Mouse (Mus musculus) megakaryocyte, adult 5-6 weeks (primary cell): ENCODE measurements at regions not wholly inside any gene's neighbourhood (a gene's known extent, or its start where the extent isn't known, plus 50 kb on each side); places are given as distances from the start of the nearest gene placed in this dataset.

Experiments
- ATAC-seq: 2 replicates; pipeline ENCODE4 v1.8.0; 2016; ENCODE audit warnings: mild to moderate bottlenecking, inconsistent platforms; ENCODE audit not compliant: poor library complexity, severe bottlenecking

DNA sequence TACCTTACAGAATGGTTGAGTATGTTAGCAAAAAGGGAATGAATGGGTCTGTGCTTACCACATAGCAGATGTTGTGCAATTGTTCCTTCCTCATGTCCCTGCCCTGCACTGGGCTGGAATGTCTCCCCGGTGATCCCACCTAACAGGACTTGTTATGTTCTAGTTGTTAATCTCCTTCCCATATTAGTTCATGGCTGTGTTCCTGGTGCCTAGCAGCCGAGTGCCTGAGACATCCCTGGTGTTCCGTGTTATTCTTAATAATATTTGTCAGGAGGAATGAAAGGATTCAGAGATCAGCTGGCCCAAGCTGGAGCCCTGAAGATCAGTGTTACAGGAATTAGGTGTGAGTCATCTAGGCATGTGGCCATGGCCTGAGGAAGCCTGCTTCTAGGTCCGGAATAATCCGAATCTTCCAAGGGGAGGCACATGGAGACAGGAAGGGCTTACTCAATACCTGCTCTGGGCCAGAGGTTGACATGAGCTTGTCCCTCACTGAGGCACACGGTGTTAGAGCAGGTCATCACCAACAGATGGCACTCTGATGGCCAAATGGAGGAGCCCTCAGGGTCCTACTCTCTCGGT, 171.2 kb downstream of the 4933412E24Rik start:
- peak; percentile 88 for ATAC-seq

DNA sequence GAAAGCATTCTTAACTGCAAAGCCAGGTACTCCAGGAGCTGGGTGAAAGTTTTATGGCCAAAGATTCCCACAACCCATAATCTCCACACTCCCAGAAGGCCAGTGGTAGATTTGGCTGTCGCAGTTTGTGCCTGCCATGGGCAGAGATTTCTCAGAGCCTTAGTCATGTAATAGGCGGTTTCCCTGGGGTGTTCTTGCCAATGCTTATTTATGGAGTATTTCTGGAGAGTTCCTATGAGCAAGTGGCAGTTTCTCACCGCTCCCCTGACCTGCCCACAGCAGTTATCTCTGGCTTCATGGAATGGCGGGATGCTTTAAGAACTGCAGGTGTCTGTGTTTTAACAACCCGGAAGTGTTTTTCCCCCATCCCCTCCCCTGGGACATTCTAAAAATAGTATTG, 179.8 kb downstream of the 4933412E24Rik start:
- ATAC-seq: no peak

DNA sequence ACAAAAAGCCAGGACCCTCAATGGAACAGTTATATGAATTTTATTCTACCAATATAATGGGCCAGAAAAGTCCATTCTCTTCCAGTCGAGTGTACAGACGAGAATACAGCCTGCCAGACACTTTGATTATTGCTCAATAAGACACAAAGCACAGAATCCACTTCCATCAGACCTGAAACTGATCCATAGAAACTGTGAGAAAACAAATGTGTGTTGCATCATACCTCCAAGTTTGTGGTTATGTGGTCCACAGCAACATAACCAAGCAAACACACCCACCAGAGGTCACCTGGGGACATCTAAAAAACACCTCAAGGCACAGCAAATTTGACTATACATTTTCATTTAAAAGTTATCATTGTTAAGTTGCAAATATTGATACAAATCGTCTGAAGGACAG, 183.2 kb downstream of the 4933412E24Rik start:
- ATAC-seq: no peak

DNA sequence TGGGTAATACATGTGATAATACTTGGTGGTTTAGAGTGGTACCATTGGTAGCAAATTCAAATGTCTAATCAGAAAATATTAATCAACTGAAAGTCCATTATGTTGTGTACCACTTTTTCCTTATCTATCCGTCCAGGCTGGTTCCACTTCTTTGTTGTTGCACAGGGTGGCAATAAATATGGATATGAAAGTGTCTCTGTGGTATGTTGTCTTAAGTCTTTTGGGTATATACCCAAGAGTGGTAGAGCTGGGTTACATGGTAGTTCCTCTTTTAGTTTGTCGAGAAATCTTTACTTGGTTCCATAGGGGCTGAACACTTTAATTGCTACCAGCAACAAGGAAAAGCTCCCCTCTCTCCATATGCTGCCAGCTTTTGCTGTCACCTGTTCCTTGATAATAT, 184.9 kb downstream of the 4933412E24Rik start:
- ATAC-seq: peak; percentile 71

DNA sequence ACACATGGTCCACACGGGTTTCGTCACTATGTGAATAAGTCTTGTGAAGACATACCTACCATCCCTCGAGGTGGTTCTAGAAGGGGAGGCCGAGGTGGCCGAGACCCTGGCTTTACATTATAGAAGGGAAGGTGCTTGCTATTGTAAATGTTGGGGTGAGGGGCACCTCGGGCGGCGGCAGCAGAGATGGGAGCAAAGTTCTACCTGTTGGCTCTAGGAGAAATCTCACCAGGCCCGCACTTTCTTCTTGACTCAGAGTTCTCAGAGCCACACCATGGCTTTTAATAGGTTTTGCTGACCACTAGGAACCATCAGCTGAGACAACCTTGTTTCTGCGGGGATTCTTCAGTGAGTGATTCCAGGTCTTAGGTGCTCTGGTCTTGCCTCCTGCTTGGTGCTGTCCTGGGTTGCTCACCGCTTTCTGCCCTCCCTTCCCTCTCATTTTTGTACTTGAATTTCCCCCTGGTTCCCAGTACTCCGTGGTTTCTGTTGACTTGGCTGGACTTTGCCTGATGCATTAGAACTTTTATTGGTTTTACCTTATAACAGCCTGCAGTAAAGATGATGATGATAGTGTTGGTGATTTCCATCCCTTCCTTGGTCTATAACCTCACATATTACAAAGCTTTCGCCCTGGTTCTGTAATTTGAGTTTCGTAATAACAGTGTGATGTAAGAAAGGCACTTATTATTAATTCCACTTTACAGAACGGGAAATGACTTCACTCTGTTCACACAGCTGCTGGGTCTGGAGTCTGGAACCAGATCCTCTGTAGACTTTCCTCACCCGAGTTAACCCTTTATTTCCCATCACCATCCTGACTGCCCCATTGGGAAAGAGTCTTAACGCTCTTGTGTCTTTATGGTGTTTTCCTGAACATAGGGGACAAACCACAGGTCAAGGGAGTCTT, 185.6 kb downstream of the 4933412E24Rik start:
- ATAC-seq: peak; percentile 81

DNA sequence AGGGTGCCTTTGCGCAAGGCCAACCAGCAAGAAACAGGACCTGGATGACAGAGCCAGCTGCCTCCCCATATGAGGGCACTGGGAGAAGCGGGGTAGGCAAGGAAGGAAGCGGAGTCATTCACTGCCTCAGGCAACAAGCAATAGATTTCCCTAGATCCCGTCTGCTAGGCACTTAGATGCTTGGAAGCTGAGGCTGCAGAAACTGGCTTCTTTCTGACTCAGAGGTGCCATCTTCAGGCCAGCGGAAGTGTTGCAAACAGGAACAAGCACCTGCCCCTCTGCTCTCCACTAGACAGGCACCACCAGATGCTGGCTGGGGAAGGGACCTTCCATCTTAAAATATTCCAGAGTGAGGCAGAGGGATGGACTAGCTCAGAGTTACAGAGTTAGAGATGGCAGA, 188.0 kb downstream of the 4933412E24Rik start:
- peak; percentile 70 for ATAC-seq

DNA sequence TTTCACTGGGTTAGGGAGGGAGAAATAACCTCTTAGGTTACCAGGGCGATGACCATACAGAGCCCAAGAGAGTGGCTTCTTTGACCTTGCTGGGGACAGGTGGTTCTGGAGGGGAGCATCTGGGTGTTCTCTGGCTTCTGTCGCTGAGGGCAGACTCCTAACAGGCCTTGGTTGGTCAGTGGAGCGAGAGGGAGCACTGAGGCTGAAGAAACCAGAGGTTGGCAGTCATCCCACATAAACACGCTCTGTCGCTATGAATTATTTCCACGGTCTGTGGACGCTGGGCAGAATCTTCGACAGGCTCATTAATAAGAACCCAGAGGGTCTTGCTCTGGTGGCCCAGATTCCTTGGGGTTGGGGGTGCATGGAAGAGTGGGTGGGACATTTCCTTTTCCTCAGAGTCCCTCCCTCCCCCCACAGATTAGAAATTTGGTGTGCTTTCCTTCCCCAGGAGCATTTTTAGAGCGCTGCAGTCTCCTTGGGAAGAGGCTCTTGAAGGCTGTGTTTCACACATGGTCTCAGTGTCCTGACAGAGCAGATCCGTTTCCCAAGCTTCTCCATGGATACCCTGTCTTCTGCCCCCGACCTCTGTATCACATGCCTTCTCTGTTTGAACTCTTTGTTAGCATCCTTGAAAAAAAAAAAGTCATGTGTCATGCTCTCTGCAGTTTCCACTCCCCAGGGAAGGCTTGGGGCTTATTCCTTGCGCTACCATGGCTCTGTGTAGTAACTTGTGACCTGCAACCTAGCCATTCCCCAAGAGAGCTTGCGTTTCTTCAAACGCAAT, 190.1 kb downstream of the 4933412E24Rik start:
- no peak for ATAC-seq

DNA sequence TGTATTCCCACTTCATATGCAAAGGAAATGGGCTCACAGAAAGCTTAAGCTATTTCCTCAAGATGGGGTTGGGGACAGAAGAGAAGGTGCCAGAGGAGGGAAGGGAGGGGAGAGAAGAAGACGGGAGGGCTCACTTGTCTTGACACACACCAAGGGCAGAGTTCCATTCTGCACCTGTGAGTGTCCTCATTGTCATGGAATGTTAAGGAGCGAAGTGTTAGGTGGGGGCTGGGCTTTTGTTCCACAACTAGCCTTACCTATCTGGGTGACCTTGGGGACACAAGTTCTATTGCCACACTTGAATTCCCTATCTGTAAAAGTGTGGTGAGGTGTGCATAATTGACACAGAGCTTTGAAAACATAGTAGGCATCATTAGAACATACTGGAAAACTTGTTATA, 192.5 kb downstream of the 4933412E24Rik start:
- no peak for ATAC-seq

DNA sequence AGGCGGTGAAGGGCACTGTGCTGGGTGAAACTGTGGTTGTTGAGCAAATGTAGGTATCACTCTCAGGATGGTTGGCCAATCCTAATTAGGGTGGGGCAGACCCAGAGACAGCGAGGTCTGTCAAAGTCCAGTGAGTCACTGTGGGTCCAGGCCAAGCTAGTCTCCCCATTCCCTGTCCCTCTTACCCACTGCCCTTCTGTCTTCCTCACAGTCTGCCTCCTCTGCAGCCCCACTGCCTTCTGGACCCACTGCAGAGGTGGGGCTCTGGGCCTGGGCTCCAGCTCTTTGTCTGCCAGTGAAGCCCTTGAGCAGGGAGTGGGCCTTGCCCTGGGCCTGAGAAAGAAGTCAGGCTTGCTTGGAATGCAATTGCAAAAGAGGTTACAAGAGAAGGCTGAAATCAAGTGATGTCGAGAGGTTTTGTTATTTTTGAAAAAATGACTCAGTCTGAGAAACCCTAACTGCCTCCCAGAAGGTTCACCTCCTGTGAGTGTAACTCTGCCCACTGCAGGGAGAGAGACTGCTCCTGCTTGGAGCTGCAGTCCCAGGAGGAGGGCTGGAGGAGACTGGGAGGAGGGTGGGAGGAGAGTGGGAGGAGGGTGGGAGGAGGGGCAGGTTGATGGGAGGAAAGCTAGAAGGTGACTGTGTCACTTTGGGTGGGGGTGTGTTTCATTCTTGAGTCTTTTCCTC, 193.3 kb downstream of the 4933412E24Rik start:
- peak; percentile 82 for ATAC-seq

DNA sequence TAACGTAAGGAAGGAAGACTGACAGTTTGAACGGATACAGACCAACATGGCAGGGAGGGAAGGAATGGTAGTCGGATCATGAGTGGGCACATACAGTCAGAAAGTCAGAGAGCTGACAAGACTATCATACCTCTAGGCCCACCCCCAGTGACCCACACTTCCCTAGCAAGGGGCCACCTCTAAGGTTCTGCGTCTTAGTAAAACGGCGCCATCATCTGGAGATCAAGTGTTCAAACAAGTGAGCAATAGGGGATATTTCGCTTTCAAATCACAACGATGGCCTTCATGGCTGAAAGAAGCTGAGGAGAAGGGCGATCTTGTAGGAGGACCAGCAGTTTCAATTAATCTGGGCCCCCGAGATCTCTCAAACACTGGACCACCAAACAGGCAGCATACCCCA, 196.1 kb downstream of the 4933412E24Rik start:
- no peak for ATAC-seq

DNA sequence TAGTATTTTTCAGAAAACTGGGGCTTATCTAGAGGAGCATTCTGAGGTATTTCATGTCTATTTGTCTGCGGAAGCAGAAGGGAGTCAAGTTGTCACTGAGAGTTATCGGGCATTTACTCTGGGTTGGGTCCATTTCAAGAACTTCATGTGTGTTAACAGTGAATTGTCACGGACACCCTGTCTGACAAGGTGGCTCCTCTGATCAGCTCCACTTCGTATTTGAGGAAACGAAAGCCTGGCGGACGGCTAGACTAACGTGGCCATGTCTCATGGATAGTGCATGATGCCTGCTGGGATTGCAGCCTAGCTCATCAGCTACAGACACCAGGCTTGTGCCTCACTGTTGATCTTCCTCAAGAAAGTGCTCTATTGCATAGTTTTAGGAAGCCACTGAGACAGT, 200.4 kb downstream of the 4933412E24Rik start:
- ATAC-seq: no peak

DNA sequence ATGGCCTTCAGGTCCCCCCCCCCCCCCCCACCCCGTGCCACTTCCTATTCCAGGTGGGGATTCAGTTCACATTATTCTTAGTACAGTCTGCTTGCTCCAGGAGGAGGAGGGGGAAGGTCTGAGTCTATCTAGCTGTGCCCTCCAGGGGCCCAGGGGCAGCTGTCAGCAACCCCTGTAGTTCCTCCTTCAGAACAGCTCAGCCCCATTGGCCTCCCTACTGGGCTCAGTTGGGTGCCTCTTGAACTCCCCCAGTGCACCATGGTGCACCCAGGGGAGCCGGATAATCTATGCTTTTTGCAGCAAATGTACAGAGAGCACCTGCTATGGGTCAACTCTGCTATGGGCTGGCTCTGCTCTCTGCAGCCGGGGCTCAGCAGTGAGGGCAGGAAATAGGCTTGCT, 204.8 kb downstream of the 4933412E24Rik start:
- peak; percentile 24; the same call in 1 of the 2 replicates for ATAC-seq

DNA sequence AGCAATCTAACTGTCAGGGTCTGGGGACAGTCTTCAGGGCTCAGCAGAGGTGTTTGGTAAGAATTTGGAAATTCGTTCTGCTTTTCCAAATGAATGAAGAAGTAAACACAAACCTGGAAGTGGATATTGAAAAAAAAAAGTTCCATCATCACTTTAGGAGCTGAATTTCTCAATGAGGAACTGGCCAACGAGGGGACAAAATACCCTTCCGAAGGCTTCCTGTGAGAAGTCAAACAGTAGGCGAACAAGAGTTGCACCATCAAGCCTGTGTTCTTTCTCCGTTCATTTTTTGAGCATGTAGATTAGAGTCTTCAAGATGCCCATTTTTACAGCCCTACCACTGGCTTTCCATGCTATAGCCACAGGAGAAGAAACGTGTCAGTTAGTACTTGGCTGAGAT, 207.1 kb downstream of the 4933412E24Rik start:
- ATAC-seq: peak; percentile 43

DNA sequence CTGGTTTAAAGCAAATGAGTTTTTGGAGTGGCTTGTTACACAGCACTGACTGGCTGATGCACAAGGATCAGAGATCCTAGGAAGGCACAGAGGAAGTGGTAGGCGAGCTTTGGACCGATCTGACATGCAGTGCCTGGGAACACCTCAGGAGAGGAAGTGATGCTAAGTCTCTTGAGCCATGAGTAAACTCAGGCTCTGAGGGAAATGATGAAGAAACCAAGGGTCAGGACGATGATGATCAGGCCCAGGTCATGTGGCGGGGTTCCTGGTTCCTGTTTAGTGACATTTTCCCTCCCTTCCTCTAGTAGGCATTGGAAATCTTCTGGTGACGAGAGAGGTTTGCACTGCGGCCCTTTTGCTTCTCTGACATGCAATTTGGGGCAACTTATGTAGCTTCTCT, 208.7 kb downstream of the 4933412E24Rik start:
- ATAC-seq: peak; percentile 87

DNA sequence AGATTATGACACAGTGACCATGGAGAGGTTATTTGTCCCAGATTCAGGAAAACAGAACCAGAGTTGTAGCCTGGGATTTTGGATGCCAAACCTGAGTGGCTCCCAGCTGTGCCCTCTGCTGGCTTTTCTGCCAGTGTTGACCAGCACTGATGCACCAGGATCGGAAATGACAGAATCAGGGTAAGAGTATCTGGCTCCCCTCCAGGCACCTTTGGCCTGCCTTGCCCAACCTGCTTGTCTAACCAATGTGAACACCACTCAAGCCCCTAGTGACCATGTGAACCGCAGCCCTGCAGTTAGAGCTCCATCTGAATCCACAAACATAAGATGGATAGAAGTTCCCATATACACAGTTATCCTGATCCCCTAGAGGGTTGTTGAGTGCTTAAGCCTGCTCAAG, 210.6 kb downstream of the 4933412E24Rik start:
- ATAC-seq: no peak

DNA sequence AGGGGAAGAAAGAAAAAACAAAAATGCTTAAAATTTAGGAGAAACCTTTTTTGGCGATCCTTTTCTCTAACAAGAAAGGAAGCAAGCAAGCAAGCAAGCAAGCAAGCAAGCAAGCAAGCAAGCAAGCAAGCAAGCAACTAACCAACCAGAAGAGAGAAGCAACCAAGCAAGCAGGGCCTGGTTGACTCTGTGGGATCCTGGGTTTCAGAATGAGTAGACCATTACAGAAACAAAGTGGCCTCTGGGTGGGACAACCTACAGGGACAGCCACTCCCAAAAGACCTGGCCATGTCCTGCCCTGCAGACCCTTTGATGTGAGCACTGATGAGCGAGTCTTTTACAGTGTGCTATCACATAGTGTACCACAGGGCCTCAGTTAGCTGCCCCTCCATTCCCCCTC, 211.6 kb downstream of the 4933412E24Rik start:
- ATAC-seq: no peak

DNA sequence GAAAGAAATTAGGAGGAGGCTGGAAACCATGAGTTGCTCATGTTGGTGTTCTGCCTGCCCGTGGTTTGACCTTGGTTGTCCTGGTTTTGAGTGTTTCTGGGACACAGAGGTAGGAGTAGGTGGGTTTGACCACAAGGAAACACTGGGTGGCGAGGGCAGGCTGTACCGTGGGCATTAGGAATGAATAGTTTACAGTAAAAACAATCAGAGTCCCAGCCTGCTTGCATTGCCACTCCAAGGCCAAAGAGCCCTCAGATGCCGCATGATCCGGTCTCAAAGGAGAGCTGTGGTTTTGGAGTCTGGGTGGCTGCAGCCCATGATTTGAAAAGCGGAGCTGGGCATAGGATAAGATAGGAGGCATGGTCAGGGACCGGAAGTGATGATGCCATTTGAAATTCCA, 212.0 kb downstream of the 4933412E24Rik start:
- ATAC-seq: no peak

DNA sequence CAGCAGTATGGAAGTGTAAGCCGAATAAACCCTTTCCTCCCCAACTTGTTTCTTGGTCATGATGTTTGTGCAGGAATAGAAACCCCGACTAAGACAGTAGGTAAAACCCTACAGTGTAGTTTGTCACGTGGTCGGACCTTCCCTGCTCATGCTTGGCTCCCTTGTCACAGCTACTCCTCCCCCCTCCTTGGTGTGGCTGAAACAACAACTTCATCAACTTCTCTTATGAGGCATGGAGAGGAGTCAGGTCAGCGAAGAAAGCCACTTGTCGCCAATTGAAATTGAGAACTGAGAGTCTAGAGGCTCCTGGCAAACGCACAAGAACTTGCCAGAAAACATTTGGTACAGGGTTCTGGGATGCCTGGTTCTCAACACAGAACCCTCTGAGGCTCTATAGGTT, 214.1 kb downstream of the 4933412E24Rik start:
- ATAC-seq: peak; percentile 57

DNA sequence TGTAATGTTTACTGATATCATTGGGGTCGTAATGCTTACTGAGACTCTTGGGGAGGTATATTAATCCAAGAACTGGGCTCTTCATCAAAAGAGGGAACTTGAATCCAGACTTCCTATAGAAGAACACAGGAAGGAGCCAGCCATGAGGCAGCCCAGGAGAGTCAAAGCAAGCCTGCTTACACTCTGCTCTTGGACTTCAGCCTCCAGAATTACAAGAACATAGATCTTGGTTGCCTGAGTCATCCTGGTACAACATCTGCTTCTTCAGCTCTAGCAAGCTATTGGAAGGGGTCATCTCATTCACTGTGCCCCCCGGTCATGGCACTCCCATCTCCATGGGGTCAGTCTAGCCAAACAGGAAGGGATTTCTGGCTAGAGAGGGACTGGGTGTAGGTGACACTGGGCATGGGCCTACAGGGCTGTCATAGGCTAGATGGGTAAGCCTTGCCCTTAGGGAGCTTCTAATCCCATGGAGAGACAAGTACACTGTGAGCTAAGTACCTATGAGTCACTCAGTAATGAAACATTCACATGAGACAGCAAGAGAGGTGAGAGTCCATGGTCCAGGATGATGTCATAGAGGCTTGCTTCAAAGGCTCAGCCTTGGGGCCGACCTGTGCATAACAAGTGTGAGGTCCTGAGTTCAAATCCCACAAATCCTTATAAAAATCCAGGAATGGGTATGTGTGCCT, 217.1 kb downstream of the 4933412E24Rik start:
- no peak for ATAC-seq

DNA sequence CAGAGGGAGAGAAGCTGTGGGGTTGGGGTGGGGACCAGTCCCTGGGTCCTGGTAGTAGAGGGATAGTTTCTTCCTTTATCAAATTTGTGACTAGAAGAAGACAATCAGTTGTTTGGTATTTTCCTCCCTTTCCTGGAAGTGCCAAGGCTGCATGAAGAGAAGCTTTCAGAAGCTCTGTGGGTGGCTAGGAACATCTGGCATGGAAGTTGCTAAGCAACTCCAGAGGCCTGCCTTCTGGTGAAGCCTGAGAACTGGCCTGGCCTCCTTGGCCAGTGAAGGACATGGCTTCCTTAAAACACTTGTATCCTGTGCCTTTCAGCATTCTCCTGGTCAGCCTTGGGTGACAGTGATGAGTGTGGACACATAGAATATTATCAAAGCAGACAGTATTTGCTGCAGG, 217.9 kb downstream of the 4933412E24Rik start:
- no peak for ATAC-seq
